Mouse (Mus musculus) ovary, adult 18-20 months (tissue): ENCODE results near the gene Haspin.

ENCODE experiments used
- DNase-seq: peaks from one replicate; pipeline ENCODE4 v3.0.0; 2022; ENCODE audit warnings: low spot score, mixed read lengths

Gene Haspin

GRCm38 (mm10) chr11:73137591-73138501, at the start of gene Haspin:
Gene Haspin, minus strand, starts transcription at chr11:73138294.
- peak; percentile 75 for DNase-seq

GRCm38 (mm10) chr11:73187231-73187630, 49.1 kb upstream of the Haspin start:
- DNase-seq = no peak

DNA sequence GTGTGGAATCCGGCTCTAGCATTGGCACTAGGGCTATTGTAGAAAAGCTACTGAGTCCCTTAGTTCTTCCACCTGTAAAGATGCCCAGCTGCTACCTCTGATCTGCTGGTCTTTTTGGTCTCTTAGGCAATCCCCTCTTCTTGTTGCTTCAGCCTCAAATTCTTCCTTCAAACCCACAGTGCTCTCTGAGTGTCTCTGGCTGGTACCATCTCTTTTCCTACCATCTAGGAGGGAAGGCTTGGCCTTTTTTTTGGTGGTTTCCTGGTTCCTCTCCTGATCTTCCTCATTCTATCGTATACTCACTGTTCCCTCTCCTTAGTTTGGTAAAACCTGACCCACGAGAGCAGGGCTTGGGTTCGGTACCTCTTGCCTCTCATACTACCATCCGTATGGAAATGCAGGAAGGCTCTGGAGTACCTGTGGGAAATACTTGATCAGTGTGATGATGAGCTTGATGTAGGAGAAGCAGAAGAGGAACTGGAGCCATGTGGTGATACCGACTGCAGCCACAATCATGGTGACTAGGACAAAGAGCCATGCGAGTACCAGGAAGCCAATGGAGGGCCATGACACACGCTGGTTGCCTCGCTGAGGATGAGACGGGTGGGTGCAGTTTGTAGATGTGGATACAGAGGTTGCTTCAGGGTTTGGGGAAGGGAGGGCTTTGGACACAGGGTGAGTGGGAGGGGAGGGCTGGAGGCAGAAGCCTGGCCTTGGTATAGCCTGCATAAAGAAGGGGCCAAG, 48.0 kb upstream of the Haspin start:
- no peak for DNase-seq

- no peak for DNase-seq
Measured at GRCm38 (mm10) chr11:73177895-73178294, 39.8 kb upstream of the Haspin start.

- peak; percentile 65 for DNase-seq
Measured at GRCm38 (mm10) chr11:73177509-73177875, 39.4 kb upstream of the Haspin start.

DNA sequence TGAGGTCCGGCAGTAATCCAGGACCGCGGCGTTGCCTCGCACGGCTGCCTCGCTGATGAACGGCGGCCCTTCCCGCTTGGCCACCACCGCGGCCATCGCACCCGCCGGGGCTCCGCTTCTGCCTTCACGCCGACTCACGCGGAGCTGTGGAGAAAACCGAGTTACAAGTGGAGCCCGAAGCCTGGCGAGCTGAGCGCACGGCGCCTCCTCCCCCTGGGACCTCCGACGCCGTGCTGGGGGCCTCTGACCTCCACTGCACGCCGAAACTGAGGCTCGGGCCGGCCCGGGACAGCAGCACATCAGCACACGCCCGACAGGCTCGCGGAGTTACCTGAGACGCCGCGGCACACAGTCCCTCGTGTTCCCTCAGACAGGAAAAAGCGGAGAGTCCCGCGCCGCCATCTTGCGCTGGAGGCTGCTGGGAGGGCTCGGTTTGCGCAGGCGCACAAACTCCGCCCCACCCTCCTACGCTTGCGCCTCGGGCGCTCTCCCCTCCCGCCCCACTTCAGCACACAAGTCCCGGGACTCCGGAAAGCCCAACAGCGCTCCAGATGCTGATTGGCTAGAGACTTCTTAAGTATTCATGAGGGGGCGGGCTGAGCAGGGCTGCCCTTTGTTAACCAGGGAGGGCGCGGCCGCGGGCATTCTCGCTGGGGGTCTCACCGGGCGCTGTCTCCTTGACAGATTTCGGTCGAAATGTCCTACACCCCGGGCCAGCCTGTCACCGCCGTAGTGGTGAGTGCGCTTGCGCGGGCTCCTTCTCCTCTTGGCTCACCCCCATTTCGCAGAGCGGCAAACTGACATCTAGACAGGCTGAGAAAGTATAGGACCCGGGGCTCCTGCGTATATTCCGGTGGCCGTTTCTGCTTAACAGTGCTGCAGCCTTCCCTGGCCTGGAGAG, 38.8 kb upstream of the Haspin start, which contains the start of the genes Emc6 and Tax1bp3:
Gene Emc6 (minus strand): TSS at position 430 of the 901 bp plus-strand sequence.
Gene Tax1bp3 (plus strand): TSS at position 476 of the 901 bp plus-strand sequence.
- peak; percentile 95 for DNase-seq

DNA sequence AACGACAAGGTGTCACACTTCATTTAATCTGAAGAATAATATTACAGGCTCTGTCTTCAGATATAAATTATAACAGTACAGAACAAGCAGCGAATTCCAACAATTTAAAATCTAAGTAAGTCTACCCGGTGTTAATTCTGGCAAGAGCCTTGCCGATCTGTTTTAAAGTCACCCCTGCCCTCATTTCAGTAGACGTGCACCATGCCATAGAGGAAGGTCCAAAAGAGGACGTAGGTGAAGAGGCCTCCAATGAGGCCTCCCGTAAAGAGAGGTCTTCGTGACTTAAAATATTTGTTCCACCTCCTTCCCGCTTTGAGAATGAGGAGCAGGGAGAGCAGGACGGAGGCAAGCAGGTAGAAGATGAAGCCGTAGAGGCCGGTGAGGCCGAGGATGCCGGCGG, 38.1 kb upstream of the Haspin start:
- DNase-seq = no peak

GRCm38 (mm10) chr11:73175612-73176011, 37.5 kb upstream of the Haspin start:
- no peak for DNase-seq

- no peak for DNase-seq
Measured at GRCm38 (mm10) chr11:73172186-73172585, 34.1 kb upstream of the Haspin start.

DNA sequence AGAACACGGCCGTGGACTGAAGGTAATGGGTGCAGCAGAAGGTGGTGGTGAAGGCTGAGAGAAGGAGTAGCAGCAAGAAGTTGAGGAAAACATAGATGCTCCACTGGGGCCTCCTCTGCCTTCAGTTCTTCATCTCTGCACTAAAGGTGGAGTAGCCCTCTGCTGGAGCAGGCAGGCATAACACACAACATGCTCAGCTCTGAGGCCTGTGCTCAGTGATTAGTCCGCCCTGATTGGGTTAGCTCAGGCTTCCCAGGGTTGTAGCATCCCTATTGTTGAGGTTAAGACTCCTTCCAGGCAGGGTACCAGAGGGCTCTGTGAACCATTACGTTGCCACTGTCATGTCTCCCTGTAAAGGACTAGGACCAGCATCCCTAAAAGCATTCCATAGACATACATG, 31.1 kb upstream of the Haspin start:
- no peak for DNase-seq

- DNase-seq = no peak
Measured at GRCm38 (mm10) chr11:73168576-73168975, 30.5 kb upstream of the Haspin start.

- DNase-seq = no peak
Measured at GRCm38 (mm10) chr11:73168071-73168470, 30.0 kb upstream of the Haspin start.

DNA sequence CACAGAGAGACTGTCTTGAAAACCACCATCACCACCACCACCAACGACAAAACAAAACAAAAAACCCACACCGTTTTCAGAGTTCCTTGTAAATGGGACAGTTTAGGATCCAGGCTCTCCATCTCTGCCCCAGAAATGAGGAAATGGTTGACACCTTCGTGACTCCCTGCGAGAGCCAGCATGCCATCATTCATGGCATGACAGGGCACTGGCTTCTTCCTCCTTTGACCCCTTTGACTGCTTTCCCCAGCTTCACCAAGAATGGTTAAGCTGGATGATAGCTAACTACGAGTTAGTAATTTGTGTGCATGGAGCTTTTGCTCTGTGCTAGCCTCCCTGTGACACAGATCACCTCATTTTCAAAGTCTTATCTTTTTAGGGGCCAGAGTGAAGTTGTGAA, 24.2 kb upstream of the Haspin start:
- DNase-seq = no peak

DNA sequence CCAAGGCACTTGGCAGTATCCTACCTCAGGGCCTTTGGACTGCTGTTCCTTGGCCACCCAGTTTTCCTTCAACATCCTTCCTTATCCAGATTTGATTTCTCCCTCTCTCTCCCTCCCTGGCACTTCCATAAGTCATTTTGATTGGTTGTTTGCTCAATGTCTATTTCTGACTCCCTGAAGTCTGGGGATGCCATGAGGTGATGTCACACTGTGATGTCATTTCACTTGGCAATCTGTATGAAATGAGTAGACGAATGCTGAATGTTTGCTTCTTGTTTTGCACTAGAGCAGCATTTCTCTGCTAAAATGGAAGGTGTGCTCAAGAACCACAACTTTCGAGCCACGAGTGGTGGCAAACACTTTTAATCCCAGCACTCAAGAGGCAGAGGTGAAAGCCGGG, 23.5 kb upstream of the Haspin start:
- DNase-seq = no peak

- DNase-seq = no peak
Measured at GRCm38 (mm10) chr11:73160811-73161200, 22.7 kb upstream of the Haspin start.

DNA sequence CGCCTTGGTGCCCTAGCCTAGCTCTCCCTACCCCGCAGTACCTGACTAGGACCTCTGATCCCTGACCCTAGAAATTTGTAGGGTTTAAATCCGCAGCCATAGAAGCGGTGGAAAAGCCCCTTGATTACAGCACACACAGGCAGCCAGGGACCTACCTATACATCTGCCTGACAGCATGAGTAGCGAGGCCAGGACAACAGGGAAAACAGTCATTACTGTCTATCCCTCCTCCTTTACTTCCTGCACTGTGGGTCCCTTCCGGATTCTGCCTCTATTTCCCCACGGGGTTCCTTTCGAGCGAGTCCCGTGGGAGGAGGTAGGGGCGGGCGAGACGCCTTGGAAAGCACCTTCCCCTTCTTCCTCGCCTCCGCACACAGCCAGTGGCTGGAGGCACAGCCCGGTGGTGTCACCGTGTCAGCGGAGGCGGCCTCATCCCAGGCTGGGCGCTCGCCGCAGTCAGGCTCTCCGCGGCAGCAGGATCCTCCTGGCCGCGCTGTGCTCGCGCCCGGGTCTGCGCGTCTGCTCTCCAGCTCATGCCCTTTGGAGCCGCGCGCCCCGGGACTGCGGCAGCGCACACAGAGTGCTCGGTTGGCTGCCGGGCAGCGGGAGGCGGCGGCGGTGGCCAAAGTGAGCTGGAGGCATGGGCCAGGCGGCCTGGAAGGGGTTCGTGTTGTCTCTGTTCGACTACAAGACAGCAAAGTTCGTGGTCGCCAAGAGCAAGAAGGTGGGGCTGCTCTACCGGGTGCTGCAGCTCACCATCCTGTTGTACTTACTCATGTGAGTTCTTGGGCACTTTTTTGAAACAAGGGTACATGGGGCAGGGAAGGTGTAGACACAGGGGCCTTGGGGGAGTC, 22.1 kb upstream of the Haspin start, which contains the start of gene P2rx5:
Gene P2rx5 (plus strand): TSS at position 465 of the 854 bp plus-strand sequence.
- no peak for DNase-seq

GRCm38 (mm10) chr11:73155071-73155470, 17.0 kb upstream of the Haspin start:
- DNase-seq = no peak

DNA sequence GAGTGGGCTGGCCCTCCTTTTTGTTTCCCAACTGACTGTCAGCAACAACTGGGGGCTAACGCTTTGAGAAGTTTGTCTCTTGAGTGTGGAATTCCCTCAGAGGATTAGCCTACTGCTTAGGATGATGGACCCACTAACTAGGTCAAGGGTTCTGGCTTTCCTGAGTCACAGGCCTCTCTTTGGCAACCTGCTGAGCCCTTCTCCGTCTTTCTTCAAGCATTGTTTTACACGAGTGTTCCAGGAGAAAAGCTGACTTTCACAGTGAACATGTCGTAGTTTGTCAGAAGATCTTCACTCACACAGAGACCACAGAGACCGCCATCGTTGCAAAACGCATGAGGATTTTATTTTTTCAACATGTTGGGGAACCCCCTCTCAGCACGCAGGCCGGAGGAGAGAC, 10.1 kb upstream of the Haspin start:
- no peak for DNase-seq

GRCm38 (mm10) chr11:73146975-73147365, 8.9 kb upstream of the Haspin start:
- no peak for DNase-seq

DNA sequence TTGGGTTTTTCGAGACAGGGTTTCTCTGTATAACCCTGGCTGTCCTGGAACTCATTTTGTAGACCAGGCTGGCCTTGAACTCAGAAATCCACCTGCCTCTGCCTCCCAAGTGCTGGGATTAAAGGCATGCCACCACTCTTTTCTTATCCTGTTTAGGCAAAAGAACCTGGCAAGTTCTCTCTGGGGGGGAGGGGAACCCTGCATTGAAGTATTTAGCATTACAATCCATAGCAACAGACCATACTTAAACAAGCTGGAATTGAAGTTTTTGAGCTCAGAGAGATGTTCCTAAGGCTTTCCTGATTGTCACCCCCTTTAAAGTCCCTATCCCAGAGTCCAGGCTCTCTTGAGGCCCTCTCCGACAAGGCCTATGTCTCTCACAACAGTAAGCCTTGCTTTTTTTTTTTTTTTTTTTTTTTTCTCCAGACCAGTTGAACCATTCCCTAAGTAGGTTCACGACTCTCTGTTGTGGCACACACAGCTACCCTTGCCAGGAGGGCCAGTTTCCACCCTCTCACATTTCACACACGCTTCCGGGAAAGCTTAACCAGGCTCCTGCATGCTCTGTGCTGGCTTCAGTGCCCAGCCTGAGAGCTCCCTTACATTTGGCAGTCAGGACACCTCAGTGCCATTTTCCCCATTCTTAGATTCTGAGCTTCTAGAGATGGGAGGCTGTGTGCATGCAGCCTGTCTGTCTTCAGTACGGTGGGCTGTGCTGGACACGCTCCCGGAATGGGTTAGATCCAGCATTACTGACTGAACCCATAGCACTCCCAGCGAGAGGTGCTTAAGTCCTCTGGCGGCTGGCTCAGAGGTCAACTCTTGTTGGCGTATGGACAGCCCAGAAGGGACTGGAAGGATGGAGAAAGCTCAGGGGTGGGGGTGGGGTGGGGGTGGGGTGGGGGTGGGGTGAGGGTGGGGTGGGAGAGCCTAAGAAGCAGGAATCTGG, 8.2 kb upstream of the Haspin start:
- no peak for DNase-seq
